Mouse (Mus musculus): ENCODE results near the gene Zdhhc4.

Gene Zdhhc4

DNA sequence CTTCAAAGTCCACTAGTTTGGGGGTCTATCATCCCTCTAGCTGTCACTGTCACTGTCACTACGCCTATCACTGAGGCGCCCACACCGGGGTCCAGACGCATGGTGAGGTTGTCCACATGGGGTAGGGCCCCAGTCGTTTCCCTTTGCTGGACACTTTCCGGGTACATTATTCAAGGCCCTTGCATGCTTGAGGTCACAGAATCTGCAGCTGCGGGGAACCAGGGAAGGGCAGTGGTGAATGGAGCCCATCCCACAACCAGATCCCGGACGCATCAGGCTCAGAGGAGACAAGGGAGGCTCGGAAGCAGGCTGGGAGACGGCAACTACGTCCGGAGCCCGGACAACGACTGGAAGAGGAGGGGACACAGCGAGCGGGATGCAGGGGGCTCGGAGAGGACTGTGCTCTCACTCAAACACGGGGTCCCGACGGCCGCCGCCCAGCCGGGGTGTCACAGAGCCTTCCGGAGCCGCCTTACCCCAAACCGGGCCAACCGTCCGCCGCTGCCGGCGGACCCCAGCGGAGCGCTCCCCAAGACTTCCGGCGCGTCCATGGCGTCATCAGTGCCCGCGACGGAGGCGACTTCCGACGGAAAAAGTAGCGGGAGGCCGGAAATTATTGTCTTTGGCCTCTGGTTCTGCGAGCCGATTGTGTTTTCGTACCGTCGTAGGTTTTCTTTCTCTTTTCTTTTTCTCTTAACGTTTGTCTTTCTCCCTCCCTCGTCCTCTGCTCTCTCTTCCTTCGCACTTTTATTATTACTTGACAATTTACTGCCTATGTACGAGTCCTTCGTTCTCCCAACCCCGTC is at the start of gene Zdhhc4:
Gene Zdhhc4 (minus strand): TSS at position 567 of the 806 bp plus-strand sequence.
- peak; percentile 92 to 93 for DNase-seq (ENCODE audit: low spot score in 2 of 2)

- DNase-seq (ENCODE audit: low spot score in 2 of 2) = no peak
Measured at GRCm38 (mm10) chr5:143376156-143376555, 47.1 kb upstream of the Zdhhc4 start.

DNA sequence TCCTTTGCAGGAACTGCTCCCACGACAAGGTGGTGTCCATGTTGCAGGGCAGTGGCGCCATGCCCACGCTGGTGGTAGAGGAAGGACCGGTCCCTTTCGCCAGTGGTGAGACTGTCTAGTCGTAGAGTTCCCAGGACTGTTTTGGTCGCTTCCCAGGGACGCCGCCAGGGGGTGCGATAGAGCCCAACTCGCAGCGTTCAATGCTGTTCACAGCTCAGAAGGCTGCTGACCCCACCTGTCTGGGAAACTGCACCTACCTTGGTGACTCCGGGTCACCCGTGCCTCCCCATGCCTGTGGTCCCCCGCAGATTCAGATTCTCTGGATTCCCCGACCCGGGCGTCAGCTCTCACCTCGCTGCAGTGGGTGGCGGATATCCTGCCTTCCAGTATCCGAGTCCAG is 46.2 kb upstream of the Zdhhc4 start:
- DNase-seq (ENCODE audit: low spot score in 2 of 2) = peak; percentile 52 to 53

- DNase-seq (ENCODE audit: low spot score in 2 of 2) = peak; percentile 29 to 40
Measured at GRCm38 (mm10) chr5:143372818-143373217, 43.8 kb upstream of the Zdhhc4 start.

DNA sequence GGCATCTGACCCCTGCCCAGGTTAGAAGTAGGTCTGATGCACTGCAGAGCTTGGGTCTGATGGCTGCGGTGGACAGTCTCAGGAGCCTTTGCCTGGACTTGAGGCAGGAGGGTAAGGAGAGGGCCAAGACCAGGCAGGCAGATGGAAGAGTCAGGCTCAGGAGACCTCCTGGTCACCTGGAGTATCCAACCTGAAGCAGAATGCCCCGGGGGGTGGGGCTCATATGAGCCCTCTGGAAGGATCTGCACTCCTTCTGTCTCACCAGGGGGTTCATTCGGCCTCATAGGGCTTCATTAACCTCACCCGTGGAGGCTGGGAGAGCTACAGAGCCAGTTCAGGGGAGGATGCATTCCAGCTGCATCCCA is 42.1 kb upstream of the Zdhhc4 start:
- DNase-seq (ENCODE audit: low spot score in 2 of 2) = no peak

DNA sequence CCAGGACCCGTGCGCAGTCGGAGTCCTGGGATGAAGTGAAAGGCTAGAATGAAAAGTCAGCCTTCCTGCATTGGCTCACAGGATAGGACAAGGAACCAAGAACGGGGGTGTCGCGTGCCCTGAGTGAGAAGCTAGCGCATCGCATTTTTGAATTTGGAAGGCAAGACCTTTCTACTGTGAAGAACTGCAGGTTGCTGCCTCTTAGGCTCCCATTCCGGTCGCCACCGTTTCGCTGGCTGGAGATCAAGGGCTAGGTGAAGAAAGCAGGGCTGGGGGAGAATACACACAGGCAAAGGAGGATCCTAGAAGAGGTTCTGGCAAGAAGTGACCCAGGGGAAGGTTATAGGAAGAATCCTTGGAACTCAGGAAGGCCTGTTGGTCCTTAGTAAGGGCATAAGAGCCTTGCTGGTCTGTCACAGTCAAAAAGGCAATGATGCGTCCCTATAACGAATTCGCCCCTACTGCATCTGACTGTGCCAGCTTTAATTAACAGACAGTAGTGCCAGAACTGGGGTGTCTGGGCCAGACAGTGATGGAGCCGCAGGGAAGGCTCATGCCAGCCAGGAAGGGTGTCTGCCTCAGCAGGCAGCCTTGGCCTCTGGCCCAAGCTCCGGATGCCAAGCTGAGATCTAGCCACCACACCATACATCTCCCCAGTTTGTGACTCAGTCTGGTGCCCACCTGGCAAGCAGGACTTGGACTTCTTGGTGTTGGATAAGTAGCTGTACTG is 41.5 kb upstream of the Zdhhc4 start:
- no peak for DNase-seq (ENCODE audit: low spot score in 2 of 2)

DNA sequence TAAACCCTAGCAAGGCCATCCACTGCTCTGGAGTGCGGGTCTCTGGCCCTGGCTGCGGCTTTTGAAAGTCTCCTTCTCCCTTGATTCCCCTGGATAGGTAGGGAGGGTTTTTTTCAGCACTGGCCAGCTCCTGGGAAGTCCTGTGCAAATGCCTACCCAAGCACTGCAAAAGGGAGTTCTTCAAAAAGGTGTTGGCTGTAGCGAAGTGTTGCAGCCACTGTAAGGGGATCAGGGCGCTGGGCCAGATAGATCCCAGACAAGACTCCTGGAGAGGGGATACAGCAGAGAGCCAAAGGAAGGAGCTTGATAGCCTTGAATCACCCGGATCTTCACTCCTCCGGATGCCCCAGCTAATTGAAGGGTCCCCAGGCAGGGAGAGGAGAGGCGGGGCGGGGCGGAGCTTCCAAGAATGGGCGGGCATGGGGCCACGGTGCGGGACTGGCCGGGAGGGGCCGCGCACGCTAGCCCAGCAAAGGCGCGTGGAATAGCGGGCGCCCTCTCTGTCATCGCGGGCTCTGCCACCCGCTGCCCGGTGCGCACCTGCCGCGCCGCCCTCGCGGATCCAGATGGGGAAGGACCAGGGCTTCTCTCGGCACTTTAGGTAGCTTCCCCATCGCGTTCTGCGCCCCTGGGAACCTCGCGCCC is 40.7 kb upstream of the Zdhhc4 start:
- no peak for DNase-seq (ENCODE audit: low spot score in 2 of 2)

DNA sequence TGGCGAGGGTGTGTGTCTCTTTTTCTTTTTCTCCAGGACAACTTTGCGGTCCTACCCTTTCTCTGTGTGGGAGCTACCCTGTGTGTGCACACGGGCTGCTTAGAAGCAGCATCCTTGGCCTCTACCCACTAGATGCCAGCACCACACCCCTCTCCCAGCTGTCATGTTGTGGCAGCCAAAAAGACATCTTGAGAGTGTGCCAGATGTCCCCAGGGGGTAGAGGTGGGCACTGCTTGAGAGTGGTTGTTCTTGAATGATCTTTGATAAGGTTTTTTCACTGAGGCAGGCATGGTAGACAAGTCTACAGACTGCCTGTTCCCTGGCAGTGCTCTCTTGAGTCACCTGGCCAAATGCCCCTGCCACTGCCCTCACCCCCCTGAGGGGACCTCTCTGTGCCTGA is 38.9 kb upstream of the Zdhhc4 start:
- DNase-seq (ENCODE audit: low spot score in 2 of 2) = no peak

- no peak for DNase-seq (ENCODE audit: low spot score in 2 of 2)
Measured at GRCm38 (mm10) chr5:143363678-143364615, 34.9 kb upstream of the Zdhhc4 start.

GRCm38 (mm10) chr5:143361428-143361827 is 32.4 kb upstream of the Zdhhc4 start:
- no peak for DNase-seq (ENCODE audit: low spot score in 2 of 2)

DNA sequence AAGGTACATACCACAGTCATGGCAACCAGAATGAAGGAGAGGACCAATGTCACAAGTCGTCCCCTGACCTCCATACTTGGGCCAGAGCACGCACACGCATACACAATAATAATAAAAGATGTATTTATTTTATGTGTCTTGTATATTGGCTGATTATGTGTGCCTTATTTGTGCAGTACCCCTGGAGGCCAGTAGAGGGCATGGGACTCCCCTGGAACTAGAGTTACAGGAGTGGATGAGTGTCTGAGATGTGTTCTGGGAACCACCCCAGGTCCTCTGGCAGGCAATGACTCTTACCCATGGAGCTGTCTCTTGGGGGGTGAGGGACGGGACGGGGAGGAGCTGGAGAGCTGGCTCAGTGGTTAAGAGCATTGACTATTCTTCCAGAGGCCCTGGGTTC is 30.9 kb upstream of the Zdhhc4 start:
- peak in 1 of 2 experiments; percentile 6 for DNase-seq (ENCODE audit: low spot score in 2 of 2)

DNA sequence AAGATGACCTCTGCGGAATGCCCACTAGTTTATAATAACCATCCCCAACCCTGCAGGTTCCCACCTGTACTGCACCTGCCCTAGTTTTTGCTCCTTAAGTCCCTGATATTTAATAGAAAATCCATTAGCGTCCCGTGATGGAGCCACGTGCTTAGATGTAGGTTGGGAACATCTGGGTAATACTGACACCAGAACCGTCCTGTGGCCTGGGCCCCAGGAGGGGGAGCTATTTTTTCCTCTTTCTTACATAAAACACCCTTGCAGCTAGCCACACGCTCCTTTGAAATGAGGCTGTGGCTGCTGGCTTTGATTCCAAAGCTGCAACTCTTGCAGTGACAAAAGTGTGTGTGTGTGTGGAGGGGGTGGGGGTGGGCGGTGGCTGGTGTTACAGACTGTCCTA is 30.2 kb upstream of the Zdhhc4 start:
- DNase-seq (ENCODE audit: low spot score in 2 of 2) = no peak

- no peak for DNase-seq (ENCODE audit: low spot score in 2 of 2)
Measured at GRCm38 (mm10) chr5:143357564-143357963, 28.5 kb upstream of the Zdhhc4 start.

- DNase-seq (ENCODE audit: low spot score in 2 of 2) = no peak
Measured at GRCm38 (mm10) chr5:143356686-143357388, 27.8 kb upstream of the Zdhhc4 start, which contains the start of gene Grid2ip. Gene Grid2ip (plus strand): TSS chr5:143357338.

- no peak for DNase-seq (ENCODE audit: low spot score in 2 of 2)
Measured at GRCm38 (mm10) chr5:143356017-143356416, 27.0 kb upstream of the Zdhhc4 start.

- DNase-seq (ENCODE audit: low spot score in 2 of 2) = no peak
Measured at GRCm38 (mm10) chr5:143346367-143346766, 17.3 kb upstream of the Zdhhc4 start.

DNA sequence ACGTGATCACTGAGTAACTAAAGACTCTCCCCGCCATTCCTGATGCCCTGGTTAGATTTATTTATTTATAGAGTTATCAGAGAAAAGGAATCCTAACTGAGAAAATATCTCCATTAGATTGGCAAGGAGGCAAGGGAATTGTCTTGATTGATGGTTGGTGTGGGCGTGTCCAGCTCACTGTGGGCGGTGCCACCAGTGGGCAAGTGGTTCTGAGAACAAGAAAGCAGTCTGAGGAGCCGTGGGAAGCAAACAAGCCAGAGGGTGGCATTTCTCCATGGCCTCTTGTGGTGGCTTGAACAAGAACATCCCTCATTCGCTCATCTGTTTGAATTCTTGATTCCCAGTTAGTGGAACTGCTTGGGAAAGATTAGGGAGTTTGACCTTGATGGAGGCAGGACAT is 10.5 kb upstream of the Zdhhc4 start:
- no peak for DNase-seq (ENCODE audit: low spot score in 2 of 2)

DNA sequence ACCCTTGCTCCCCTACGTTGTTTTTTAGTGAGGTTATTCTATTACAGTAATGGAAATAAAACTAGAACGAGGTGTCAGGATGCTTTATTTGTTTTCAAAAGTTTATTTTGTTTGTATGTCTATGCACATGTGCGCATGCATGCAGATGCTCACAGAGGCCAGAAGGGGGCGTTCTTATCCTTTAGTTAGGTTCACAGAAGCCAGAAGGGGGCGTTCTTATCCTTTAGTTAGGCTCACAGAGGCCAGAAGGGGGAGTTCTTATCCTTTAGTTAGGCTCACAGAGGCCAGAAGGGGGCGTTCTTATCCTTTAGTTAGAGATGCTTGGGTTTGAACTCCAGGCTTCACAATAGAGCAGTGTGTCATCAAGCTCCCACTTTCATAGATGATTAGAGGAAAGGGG is 7.5 kb upstream of the Zdhhc4 start:
- no peak for DNase-seq (ENCODE audit: low spot score in 2 of 2)

- DNase-seq (ENCODE audit: low spot score in 2 of 2) = no peak
Measured at GRCm38 (mm10) chr5:143335089-143335460, 6.0 kb upstream of the Zdhhc4 start.

DNA sequence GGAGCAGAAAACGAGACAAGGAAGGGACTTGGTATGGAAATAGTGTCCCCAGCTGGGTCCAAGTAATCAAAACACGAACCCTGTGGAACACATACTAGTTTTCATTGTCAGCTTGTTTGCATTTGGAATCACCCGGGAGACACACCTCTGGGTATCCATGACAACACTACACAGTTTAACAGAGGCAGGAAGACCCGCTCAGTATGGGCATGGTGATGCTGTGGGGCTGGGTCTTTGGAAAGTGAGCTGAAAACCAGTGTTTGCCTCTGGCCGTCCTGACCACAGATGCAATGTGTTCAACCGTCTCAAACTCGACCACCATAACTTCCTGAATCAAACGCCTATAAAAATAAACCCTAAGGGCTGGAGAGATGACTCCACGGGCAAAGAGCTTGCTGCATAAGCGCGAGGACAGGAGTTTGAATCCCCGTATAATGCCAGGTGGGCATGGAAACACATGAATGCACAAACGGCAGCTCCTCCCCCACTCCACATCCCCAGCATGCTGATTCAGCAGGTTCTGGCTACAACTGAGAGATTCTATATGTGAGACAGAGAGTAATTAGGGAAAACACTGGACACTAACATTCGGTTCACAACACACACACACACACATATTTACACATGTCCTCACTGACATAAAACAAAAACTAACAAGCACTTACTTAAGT is 5.5 kb upstream of the Zdhhc4 start:
- DNase-seq (ENCODE audit: low spot score in 2 of 2) = no peak
